Mouse (Mus musculus): ENCODE measurements around the gene E330021D16Rik. TPM values are rescaled to one million over a fixed set of nuclear protein-coding genes. Genes with fewer than 3 reads are reported as not detected.

The E330021D16Rik gene
- polyA plus RNA-seq, 1 experiment from 2014 or later: not detected

DNA sequence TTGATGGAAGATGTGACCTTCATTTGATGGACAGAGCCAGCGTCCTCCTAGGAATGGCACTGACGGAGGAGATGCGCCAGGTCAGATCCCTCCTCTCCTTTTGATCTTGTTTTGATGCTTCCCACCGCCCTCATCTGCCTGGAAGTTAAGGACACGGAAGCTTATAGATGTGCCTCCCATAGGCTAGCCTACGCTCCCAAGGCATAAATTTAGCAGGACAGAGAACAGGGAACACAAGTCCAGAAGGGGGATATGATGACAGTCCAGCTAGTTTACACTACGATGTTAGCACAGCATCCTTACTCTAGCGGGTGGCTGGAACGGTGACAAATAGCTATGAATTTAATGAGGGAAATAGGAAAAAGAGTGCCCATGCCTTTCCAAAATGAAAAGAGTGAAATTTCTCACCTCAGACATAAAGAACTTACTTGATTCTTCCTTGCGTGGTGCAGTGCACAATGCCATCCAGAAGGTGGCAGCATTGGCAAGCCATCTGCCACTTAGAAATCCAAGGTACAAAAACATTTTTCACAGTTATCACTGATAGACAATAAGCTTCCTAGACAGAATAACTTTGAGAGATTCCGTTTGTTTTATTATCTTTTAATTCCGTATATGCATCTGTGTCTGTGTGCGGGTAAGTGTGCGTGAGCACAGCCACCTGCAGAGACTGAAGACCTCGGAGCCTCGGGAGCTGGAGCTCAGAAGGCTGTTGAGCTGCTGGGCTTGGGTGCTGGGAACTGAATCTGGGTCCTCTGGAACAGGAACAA is 6.9 kb upstream of the E330021D16Rik start:
- H3K4me3 ChIP-seq (replicated peaks): no peak overlapping the region
- H3K9me3 ChIP-seq: no peaks in the 10 kb centered on the region
- H3K9ac ChIP-seq (replicated peaks): no peak overlapping the region
- no peak for ATAC-seq (ENCODE audit: insufficient number of reproducible peaks, insufficient read depth, low FRiP score, low TSS enrichment, low read depth)
- no peak overlapping the region for H3K4me2 ChIP-seq
- no peak overlapping the region for H3K27ac ChIP-seq
- no peaks in the 10 kb centered on the region for H3K36me3 ChIP-seq
- no peaks in the 10 kb centered on the region for H3K27me3 ChIP-seq
- H3K4me1 ChIP-seq (replicated peaks): no peaks in the 10 kb centered on the region
- 60% methylated on average over 16 of the region's 16 CpGs for WGBS

DNA sequence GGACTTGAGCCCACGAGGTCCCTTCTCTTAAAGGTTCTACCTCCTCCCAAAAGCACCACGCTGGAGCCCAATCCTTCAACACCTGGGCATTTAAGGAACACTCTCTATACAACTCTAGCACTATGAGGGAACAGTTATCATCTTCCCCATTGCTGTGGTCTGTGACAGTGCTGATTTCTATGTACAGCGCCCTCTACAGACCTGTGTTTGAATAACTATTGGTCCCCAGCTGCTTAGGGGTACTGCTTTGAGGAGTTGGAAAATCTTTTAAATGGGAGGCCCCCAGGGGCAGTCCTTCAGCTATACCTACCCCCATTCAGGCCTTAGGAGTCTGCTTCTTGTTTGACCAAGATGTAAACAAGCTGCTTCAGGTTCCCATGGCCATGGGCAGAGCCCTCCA is 5.7 kb upstream of the E330021D16Rik start:
- Histone ChIP-seq H3K4me1 (replicated peaks) (no peaks in the 10 kb centered on the region), H3K27me3 (no peaks in the 10 kb centered on the region), H3K36me3 (no peaks in the 10 kb centered on the region), H3K4me2 (no peak overlapping the region), H3K9ac (replicated peaks) (no peak overlapping the region), H3K4me3 (replicated peaks) (no peak overlapping the region), H3K9me3 (no peaks in the 10 kb centered on the region), H3K27ac (no peak overlapping the region)
- ATAC-seq (ENCODE audit: insufficient number of reproducible peaks, insufficient read depth, low FRiP score, low TSS enrichment, low read depth): no peak
- 65% methylated on average over 3 of the region's 3 CpGs for WGBS

DNA sequence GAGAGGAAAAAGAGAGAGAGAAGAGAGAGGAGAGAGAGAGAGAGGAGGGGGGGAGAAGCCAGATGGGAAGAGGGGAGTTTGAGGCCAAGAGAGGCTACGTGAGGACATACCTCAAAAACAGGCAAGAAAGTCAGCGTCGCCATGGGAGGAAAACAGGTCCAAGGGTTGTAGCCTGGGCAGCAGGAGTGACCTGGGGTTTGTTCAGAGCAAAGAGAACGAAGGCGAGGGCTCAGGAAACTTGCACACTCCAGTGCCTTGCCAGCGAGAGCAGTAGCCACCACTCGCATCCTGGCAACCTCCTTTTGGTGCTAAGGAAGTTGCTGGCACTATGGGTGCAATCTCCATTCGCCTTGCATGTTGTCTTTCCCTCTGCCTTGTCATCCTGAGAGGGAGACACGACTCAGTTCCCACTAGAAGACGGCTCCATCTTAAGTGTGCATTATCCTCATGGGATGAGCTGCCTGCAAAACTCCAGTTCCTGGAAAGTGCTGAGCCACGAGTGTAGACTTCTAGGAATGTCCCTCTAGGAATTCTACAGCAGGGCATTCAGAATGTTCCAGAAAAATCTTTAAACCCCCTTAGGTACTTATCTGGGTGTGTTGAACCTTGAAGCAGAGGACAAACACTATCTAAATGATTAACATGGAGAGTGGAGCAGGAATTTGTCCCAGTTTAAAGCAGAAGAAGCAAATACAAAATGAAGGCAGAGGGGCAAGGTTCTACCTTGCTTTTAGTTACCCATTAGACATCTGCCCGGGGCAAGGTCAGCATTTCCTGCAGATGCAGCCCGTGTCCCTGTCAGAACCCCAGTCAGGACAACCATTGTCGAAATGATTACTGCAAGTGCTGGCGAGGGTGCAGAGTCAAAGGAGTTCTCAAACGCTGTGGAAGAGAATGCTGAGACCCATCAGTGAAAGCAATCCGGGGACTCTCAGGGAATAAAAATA is 3.8 kb upstream of the E330021D16Rik start:
- Histone ChIP-seq H3K27ac (no peak overlapping the region), H3K4me2 (no peak overlapping the region), H3K27me3 (no peaks in the 10 kb centered on the region), H3K36me3 (no peaks in the 10 kb centered on the region), H3K9me3 (no peaks in the 10 kb centered on the region), H3K4me3 (replicated peaks) (no peak overlapping the region), H3K4me1 (replicated peaks) (no peaks in the 10 kb centered on the region), H3K9ac (replicated peaks) (no peak overlapping the region)
- 78% methylated on average over 17 of the region's 17 CpGs for WGBS
- no peak for ATAC-seq (ENCODE audit: insufficient number of reproducible peaks, insufficient read depth, low FRiP score, low TSS enrichment, low read depth)

DNA sequence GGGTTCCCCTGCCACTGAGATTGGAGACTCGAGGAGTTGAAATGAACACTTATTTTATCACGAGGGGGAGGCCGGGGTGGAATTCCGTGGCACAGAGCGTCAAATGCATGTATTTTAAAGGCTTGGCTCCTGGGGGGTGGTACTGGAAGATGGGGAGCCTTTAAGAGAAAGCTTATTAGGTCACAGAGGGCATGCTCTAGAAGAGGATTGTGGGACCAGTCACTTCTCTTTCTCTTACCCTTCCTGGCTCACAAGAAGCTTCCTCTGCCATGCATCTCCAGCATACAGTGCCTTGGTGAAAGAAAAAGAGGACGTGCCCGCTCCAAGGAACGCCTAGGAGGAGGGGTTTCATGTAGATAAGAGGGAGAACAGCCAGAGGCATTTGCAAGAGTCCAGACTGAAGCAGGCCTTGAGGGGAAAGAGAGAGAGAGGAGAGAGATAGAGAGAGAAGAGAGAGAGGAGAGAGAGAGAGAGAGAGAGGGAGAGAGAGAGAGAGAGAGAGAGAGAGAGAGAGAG is 3.0 kb upstream of the E330021D16Rik start:
- Histone ChIP-seq H3K4me2 (no peak overlapping the region), H3K9ac (replicated peaks) (no peak overlapping the region), H3K27me3 (no peaks in the 10 kb centered on the region), H3K4me1 (replicated peaks) (no peaks in the 10 kb centered on the region), H3K4me3 (replicated peaks) (no peak overlapping the region), H3K27ac (no peak overlapping the region), H3K36me3 (no peaks in the 10 kb centered on the region), H3K9me3 (no peaks in the 10 kb centered on the region)
- 66% methylated on average over 8 of the region's 8 CpGs for WGBS
- no peak for ATAC-seq (ENCODE audit: insufficient number of reproducible peaks, insufficient read depth, low FRiP score, low TSS enrichment, low read depth)

DNA sequence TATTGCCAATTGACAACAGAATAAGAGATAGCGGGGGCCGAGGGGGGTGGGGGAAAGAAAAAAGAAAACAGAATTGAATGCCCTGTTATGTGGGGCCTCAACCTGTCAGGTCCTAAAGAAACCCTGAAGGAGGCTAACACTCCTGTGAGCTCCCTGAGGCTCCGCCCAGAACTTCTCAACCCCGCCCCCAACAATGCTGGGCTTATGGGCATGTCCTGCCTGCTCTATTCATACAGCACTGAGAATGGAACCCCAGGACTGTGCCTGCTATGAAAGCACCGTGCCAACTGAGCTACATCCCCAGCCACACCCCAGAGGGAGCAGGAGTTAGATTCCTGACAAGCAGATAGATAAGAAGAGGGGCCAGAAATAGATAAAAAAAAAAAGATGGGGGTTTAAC is 2.5 kb upstream of the E330021D16Rik start:
- WGBS: 79% methylated on average over 5 of the region's 5 CpGs
- H3K4me3 ChIP-seq (replicated peaks): no peak overlapping the region
- no peaks in the 10 kb centered on the region for H3K9me3 ChIP-seq
- no peaks in the 10 kb centered on the region for H3K36me3 ChIP-seq
- no peak overlapping the region for H3K4me2 ChIP-seq
- H3K27me3 ChIP-seq: no peaks in the 10 kb centered on the region
- peak; percentile 68; the same call in 1 of the 2 replicates for ATAC-seq (ENCODE audit: insufficient number of reproducible peaks, insufficient read depth, low FRiP score, low TSS enrichment, low read depth)
- H3K9ac ChIP-seq (replicated peaks): no peak overlapping the region
- H3K4me1 ChIP-seq (replicated peaks): no peaks in the 10 kb centered on the region
- no peak overlapping the region for H3K27ac ChIP-seq

DNA sequence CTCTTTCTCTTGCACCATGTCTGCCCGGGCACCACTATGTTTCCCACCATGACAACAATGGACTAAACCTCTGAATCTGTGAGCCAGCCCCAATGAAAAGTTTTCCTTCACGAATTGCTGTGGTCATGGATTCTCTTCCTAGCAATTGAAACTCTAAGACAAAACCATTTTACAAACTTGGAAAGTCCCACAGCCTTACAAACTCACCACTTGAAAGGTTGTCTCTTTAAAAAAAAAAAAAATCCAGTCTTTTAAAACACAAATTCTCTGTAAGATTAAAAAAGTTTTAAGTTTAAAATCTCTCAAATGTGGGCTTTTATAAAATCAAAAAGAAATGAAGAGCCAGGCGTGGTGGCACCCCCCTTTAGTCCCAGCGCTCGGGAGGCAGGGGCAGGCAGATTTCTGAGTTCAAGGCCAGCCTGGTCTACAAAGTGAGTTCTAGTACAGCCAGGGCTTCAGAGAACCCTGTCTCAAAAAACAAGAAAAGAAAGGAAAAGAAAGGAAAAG is 1.5 kb downstream of the E330021D16Rik start:
- no peak overlapping the region for H3K9ac ChIP-seq (replicated peaks)
- H3K4me1 ChIP-seq (replicated peaks): no peaks in the 10 kb centered on the region
- ATAC-seq (ENCODE audit: insufficient number of reproducible peaks, insufficient read depth, low FRiP score, low TSS enrichment, low read depth): no peak
- no peak overlapping the region for H3K27ac ChIP-seq
- H3K27me3 ChIP-seq: no peaks in the 10 kb centered on the region
- no peaks in the 10 kb centered on the region for H3K9me3 ChIP-seq
- H3K36me3 ChIP-seq: no peaks in the 10 kb centered on the region
- no peak overlapping the region for H3K4me3 ChIP-seq (replicated peaks)
- H3K4me2 ChIP-seq: no peak overlapping the region
- WGBS: 88% methylated on average over 5 of the region's 5 CpGs

DNA sequence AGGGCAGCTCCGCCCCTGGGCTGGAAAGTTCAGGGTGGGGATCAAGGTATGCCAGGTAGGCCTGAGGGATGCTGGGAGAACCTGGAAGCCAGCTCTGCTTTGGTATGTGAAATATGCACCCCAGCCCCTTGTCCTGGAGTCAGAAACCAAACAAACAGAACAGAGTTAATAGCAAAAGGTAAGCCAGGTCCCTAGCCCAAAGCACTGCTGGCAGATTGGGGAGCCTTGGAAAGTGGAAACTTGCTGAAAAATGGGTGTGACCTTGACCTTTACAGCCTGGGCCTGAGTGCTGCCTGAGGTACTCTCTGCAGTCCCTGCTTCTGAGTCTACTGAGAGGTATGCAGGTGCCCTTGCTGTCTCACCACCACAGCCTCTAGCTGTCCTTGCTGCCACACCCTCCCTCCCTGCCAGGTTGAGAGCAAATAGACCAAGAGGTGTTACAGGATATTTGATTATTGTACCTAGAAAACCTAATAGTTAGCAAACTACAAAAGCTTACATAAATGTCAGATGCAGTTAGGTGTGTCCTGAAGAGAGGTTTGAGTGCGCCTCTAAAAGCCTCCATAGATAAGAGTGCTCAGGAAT is 7.7 kb downstream of the E330021D16Rik start:
- Histone ChIP-seq H3K4me1 (replicated peaks) (no peaks in the 10 kb centered on the region), H3K9ac (replicated peaks) (no peak overlapping the region), H3K4me2 (no peak overlapping the region), H3K27me3 (no peaks in the 10 kb centered on the region), H3K9me3 (no peaks in the 10 kb centered on the region), H3K27ac (no peak overlapping the region), H3K4me3 (replicated peaks) (no peak overlapping the region), H3K36me3 (no peaks in the 10 kb centered on the region)
- ATAC-seq (ENCODE audit: insufficient number of reproducible peaks, insufficient read depth, low FRiP score, low TSS enrichment, low read depth): no peak
- 83% methylated on average over 2 of the region's 2 CpGs for WGBS

DNA sequence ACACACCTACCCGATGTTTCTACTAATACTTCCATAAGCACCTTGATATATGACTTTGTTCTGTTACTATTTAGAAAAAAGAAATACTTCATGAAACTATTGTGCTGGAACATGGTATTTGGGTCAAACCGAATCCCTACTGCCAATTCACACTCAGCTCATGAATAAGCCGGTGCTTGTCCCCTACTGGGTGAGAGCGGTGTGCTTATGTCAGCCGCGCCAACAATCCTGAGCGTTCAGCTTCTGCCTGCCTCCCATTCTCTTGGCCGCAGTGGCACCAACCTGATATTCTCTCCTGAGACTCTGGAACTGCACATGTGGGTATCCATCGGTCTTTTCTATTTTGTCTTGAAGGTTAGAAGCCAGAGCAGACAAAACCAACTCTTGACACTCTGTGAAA is 18.5 kb downstream of the E330021D16Rik start:
- Histone ChIP-seq H3K27ac (no peak overlapping the region), H3K4me1 (replicated peaks) (no peaks in the 10 kb centered on the region), H3K9ac (replicated peaks) (no peak overlapping the region), H3K4me2 (no peak overlapping the region), H3K4me3 (replicated peaks) (no peak overlapping the region), H3K27me3 (no peaks in the 10 kb centered on the region), H3K36me3 (no peaks in the 10 kb centered on the region), H3K9me3 (peaks cover 20% of the 10 kb centered on the region; the same call in 1 of the 2 replicates)
- 93% methylated on average over 9 of the region's 9 CpGs for WGBS
- no peak for ATAC-seq (ENCODE audit: insufficient number of reproducible peaks, insufficient read depth, low FRiP score, low TSS enrichment, low read depth)

DNA sequence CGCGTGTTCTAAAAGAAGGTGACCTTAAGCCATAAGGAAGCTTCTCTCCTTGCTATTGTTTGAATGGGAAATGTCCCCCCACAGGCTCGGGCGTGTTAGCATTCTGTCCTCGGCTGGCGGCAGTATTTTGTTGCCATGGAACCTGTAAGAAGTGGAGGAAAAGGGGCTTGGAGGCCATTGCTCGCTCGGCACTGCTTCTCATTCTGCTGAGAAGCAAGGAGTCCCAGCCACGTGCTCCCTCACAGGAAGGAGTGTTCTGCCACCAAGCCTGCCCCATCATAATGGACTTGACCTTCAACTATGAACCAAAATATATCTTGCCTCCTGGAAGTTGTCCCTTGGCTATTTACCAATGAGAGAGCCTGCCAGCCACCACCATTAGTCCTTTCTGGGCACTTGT is 25.1 kb downstream of the E330021D16Rik start:
- Histone ChIP-seq H3K9ac (replicated peaks) (no peak overlapping the region), H3K4me1 (replicated peaks) (no peaks in the 10 kb centered on the region), H3K27me3 (no peaks in the 10 kb centered on the region), H3K4me3 (replicated peaks) (no peak overlapping the region), H3K4me2 (no peak overlapping the region), H3K36me3 (no peaks in the 10 kb centered on the region), H3K9me3 (peaks cover 12% of the 10 kb centered on the region; the same call in 1 of the 2 replicates), H3K27ac (no peak overlapping the region)
- WGBS: 72% methylated on average over 9 of the region's 9 CpGs
- no peak for ATAC-seq (ENCODE audit: insufficient number of reproducible peaks, insufficient read depth, low FRiP score, low TSS enrichment, low read depth)

DNA sequence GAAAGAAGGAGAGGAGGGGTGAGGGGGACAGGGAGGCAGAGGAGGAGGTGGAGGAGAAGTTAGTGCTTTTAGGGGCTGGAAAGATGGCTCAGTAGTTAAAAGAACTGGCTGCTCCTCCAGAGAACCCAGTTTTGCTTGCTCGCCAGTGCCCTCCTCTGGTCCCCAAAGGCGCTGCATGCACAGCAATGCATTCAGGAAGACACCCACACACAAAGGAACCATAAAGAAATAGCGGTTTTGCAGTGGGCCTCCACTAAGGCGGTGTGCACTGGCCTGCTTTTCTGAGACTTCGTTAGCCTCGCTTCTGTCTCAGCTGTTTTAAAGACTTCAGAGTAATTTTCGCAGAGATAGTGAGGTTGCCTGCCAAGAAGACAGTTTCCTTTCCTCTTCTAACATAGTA is 30.1 kb downstream of the E330021D16Rik start:
- no peaks in the 10 kb centered on the region for H3K9me3 ChIP-seq
- H3K4me2 ChIP-seq: no peak overlapping the region
- WGBS: 79% methylated on average over 7 of the region's 7 CpGs
- H3K9ac ChIP-seq (replicated peaks): no peak overlapping the region
- no peak overlapping the region for H3K27ac ChIP-seq
- H3K4me1 ChIP-seq (replicated peaks): no peaks in the 10 kb centered on the region
- H3K36me3 ChIP-seq: no peaks in the 10 kb centered on the region
- ATAC-seq (ENCODE audit: insufficient number of reproducible peaks, insufficient read depth, low FRiP score, low TSS enrichment, low read depth): no peak
- H3K27me3 ChIP-seq: no peaks in the 10 kb centered on the region
- H3K4me3 ChIP-seq (replicated peaks): no peak overlapping the region

DNA sequence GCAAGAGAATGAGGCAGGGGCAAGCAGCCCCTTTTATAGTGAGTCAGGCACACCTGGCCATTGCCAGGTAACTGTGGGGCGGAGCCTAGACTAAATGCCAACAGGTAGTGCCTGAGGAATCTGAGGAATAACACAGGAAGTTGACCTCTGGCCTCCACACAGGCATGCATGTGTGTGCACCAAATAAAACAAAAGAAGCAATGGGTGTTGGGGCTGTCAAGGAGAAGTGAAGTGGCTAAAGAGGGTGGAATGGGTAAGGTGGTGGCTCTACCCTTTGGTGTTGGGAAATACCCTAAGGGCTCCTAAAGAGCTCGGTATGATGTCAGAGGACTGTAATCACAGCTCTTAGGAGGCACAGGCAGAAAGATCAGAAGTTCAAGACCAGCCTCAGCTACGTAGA is 32.2 kb downstream of the E330021D16Rik start:
- Histone ChIP-seq H3K27ac (no peak overlapping the region), H3K27me3 (no peaks in the 10 kb centered on the region), H3K9ac (replicated peaks) (no peak overlapping the region), H3K9me3 (no peaks in the 10 kb centered on the region), H3K4me2 (no peak overlapping the region), H3K4me1 (replicated peaks) (no peaks in the 10 kb centered on the region), H3K36me3 (no peaks in the 10 kb centered on the region), H3K4me3 (replicated peaks) (no peak overlapping the region)
- no peak for ATAC-seq (ENCODE audit: insufficient number of reproducible peaks, insufficient read depth, low FRiP score, low TSS enrichment, low read depth)
- 87% methylated on average over 3 of the region's 3 CpGs for WGBS

Data from limb, embryonic 12.5 days (tissue).